Mouse (Mus musculus) liver, adult 2 months (tissue): ENCODE measurements at regions not wholly inside any gene's neighbourhood (a gene's known extent, or its start where the extent isn't known, plus 50 kb on each side); places are given as distances from the start of the nearest gene placed in this dataset.

Experiments used
- DNase-seq: peaks from one replicate; pipeline ENCODE4 v3.0.0-alpha.2; 2011; ENCODE audit warnings: low read depth, low spot score; ENCODE audit errors: extremely low read depth
- H3K27ac ChIP-seq: fragments of 200-500 bp; replicated peaks from 2 replicates; pipeline ENCODE4 v1.5.1; 2012; ENCODE audit warnings: low read depth, mild to moderate bottlenecking, control low read depth, inconsistent platforms, low read length; ENCODE audit not compliant: insufficient read depth
- H3K27me3 ChIP-seq: fragments of 200-500 bp; 2 replicates; pipeline ENCODE4 v1.6.1; 2012; ENCODE audit warnings: mild to moderate bottlenecking, moderate library complexity, low read length, inconsistent platforms; ENCODE audit not compliant: control insufficient read depth, insufficient read depth
- H3K36me3 ChIP-seq: fragments of 200-500 bp; 2 replicates; pipeline ENCODE4 v1.6.1; 2012; ENCODE audit warnings: low read length, inconsistent platforms; ENCODE audit not compliant: control insufficient read depth, insufficient read depth
- H3K4me1 ChIP-seq: fragments of 200-500 bp; 2 replicates; pipeline ENCODE4 v1.6.1; 2011; ENCODE audit warnings: low read length; ENCODE audit not compliant: control insufficient read depth, insufficient read depth
- H3K4me3 ChIP-seq: fragments of 200-500 bp; 2 replicates; pipeline ENCODE4 v1.5.1; 2011; ENCODE audit warnings: low read depth, mild to moderate bottlenecking, control low read depth, low read length, moderate library complexity; ENCODE audit not compliant: insufficient read depth
- H3K79me2 ChIP-seq: fragments of 200-500 bp; 2 replicates; pipeline ENCODE4 v1.6.1; 2012; ENCODE audit warnings: inconsistent platforms, mild to moderate bottlenecking, low read length, moderate library complexity; ENCODE audit not compliant: control insufficient read depth, insufficient read depth
- H3K9ac ChIP-seq: fragments of 200-500 bp; 2 replicates; pipeline ENCODE4 v1.6.1; 2012; ENCODE audit warnings: low read depth, mild to moderate bottlenecking, control low read depth, inconsistent platforms, low read length
- CTCF ChIP-seq: fragments of 200-500 bp; IDR thresholded peaks from 2 replicates; pipeline ENCODE4 v1.5.1; 2011; ENCODE audit warnings: low read depth, low read length, control low read depth
- POLR2A ChIP-seq: fragments of 200-500 bp; IDR thresholded peaks from 2 replicates; pipeline ENCODE4 v1.6.1; 2011; ENCODE audit warnings: low read length, control low read depth; ENCODE audit not compliant: insufficient read depth; ENCODE audit errors: extremely low read depth
- WGBS: fragments of 180-500 bp; shearing (Covaris S2); methylation state at CpG from one replicate; pipeline ENCODE4 v1.1.7; 2018; 5-methylcytosine and 5-hydroxymethylcytosine counted together

DNA sequence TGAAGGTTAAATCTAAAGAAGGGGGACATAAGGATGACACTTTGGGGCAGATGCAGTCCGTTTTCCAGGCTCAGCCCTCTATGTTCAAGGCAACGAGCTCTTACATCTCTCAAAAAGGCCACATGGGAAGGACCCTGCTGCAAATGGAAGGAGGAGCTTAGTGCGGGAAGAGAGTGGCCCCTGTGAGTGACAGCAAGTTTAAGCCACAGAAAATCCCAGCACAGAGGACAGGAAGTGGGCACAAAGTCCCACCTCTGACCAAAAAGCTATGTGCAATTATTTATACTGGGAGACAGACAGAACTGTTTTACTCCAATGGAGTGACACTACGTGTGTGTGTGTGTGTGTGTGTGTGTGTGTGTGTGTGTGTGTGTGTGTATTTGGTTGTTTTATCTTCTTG lies 84.7 kb upstream of the Rbm19 start:
- no peaks in the 10 kb centered on the region for H3K27me3 ChIP-seq
- H3K4me3 ChIP-seq = no peak overlapping the region
- no peak for TF ChIP-seq POLR2A
- TF ChIP-seq CTCF = no peak
- no peaks in the 10 kb centered on the region for H3K4me1 ChIP-seq
- no peaks in the 10 kb centered on the region for H3K79me2 ChIP-seq
- H3K27ac ChIP-seq = no peak overlapping the region
- H3K9ac ChIP-seq = no peak overlapping the region
- WGBS = 60% methylated on average over 4 of the region's 4 CpGs
- no peaks in the 10 kb centered on the region for H3K36me3 ChIP-seq
- DNase-seq = no peak

- no peaks in the 10 kb centered on the region for H3K27me3 ChIP-seq
- no peak for DNase-seq
- no peak for TF ChIP-seq POLR2A
- no peak for TF ChIP-seq CTCF
- H3K79me2 ChIP-seq = no peaks in the 10 kb centered on the region
- 15% methylated on average over 13 of the region's 13 CpGs for WGBS
- H3K4me3 ChIP-seq = no peak overlapping the region
- H3K27ac ChIP-seq = no peak overlapping the region
- no peak overlapping the region for H3K9ac ChIP-seq
- no peaks in the 10 kb centered on the region for H3K36me3 ChIP-seq
- no peaks in the 10 kb centered on the region for H3K4me1 ChIP-seq
Measured at GRCm38 (mm10) chr5:120034499-120035077, 81.7 kb upstream of the Rbm19 start.

GRCm38 (mm10) chr5:120035251-120035650 lies 81.0 kb upstream of the Rbm19 start:
- no peak for TF ChIP-seq POLR2A
- no peak for TF ChIP-seq CTCF
- Histone ChIP-seq H3K36me3 (no peaks in the 10 kb centered on the region), H3K27me3 (no peaks in the 10 kb centered on the region), H3K4me1 (no peaks in the 10 kb centered on the region), H3K9ac (no peak overlapping the region), H3K27ac (no peak overlapping the region), H3K4me3 (no peak overlapping the region), H3K79me2 (no peaks in the 10 kb centered on the region)
- 76% methylated on average over 3 of the region's 3 CpGs for WGBS
- no peak for DNase-seq

- no peak overlapping the region for H3K4me3 ChIP-seq
- no peaks in the 10 kb centered on the region for H3K4me1 ChIP-seq
- DNase-seq = peak; percentile 33
- H3K36me3 ChIP-seq = no peaks in the 10 kb centered on the region
- no peak overlapping the region for H3K27ac ChIP-seq
- no peaks in the 10 kb centered on the region for H3K79me2 ChIP-seq
- peaks cover 4% of the 10 kb centered on the region; the same call in 1 of the 2 replicates for H3K27me3 ChIP-seq
- no peak overlapping the region for H3K9ac ChIP-seq
- WGBS = 45% methylated on average over 3 of the region's 3 CpGs
- TF ChIP-seq POLR2A = no peak
- no peak for TF ChIP-seq CTCF
Measured at GRCm38 (mm10) chr5:120037806-120038205, 78.5 kb upstream of the Rbm19 start.

GRCm38 (mm10) chr5:120043786-120044185 lies 72.5 kb upstream of the Rbm19 start:
- Histone ChIP-seq H3K36me3 (no peaks in the 10 kb centered on the region), H3K27me3 (peaks cover 4% of the 10 kb centered on the region; the same call in 1 of the 2 replicates), H3K4me3 (no peak overlapping the region), H3K79me2 (no peaks in the 10 kb centered on the region), H3K4me1 (no peaks in the 10 kb centered on the region), H3K27ac (no peak overlapping the region), H3K9ac (no peak overlapping the region)
- DNase-seq = no peak
- no peak for TF ChIP-seq CTCF
- WGBS = 83% methylated on average over 4 of the region's 4 CpGs

GRCm38 (mm10) chr5:120049063-120049781 lies 67.0 kb upstream of the Rbm19 start:
- 81% methylated on average over 7 of the region's 7 CpGs for WGBS
- Histone ChIP-seq H3K36me3 (no peaks in the 10 kb centered on the region), H3K4me1 (no peaks in the 10 kb centered on the region), H3K79me2 (no peaks in the 10 kb centered on the region), H3K27ac (no peak overlapping the region), H3K4me3 (no peak overlapping the region), H3K9ac (no peak overlapping the region), H3K27me3 (no peaks in the 10 kb centered on the region)
- TF ChIP-seq POLR2A = no peak
- TF ChIP-seq CTCF = no peak
- no peak for DNase-seq
